Mouse (Mus musculus) neural tube, embryonic 15.5 days (tissue): Measurements from ENCODE around the gene Slc46a2. TPM values are rescaled to one million over a fixed set of nuclear protein-coding genes. Genes with fewer than 3 reads are reported as not detected.

ENCODE experiments used
- ATAC-seq: fragments of 200-750 bp; cut with Nextera tagmentation; 2 replicates; pipeline ENCODE4 v1.8.0; 2017; ENCODE audit warnings: mild to moderate bottlenecking, moderate TSS enrichment, moderate library complexity; ENCODE audit not compliant: low FRiP score
- H3K27ac ChIP-seq: fragments of 300-500 bp; sonication (generic); replicated peaks from 2 replicates; pipeline ENCODE4 v1.5.1; 2015; ENCODE audit warnings: mild to moderate bottlenecking, inconsistent platforms
- H3K27me3 ChIP-seq: fragments of 300-500 bp; sonication (generic); replicated peaks from 2 replicates; pipeline ENCODE4 v1.6.1; 2015; ENCODE audit warnings: inconsistent platforms
- H3K36me3 ChIP-seq: fragments of 300-500 bp; sonication (generic); 2 replicates; pipeline ENCODE4 v1.6.1; 2015; ENCODE audit warnings: inconsistent platforms
- H3K4me1 ChIP-seq: fragments of 300-500 bp; sonication (generic); 2 replicates; pipeline ENCODE4 v1.6.1; 2015; ENCODE audit warnings: inconsistent platforms
- H3K4me2 ChIP-seq: fragments of 300-500 bp; sonication (generic); 2 replicates; pipeline ENCODE4 v1.6.1; 2015; ENCODE audit warnings: inconsistent platforms, mild to moderate bottlenecking, moderate library complexity
- H3K4me3 ChIP-seq: fragments of 300-500 bp; sonication (generic); replicated peaks from 2 replicates; pipeline ENCODE4 v1.5.1; 2015; ENCODE audit warnings: mild to moderate bottlenecking, inconsistent platforms
- H3K9ac ChIP-seq: fragments of 300-500 bp; sonication (generic); replicated peaks from 2 replicates; pipeline ENCODE4 v1.6.1; 2015; ENCODE audit warnings: mild to moderate bottlenecking, inconsistent platforms
- H3K9me3 ChIP-seq: fragments of 300-500 bp; sonication (generic); replicated peaks from 2 replicates; pipeline ENCODE4 v1.6.1; 2016; ENCODE audit warnings: inconsistent platforms
- WGBS: fragments of 180-500 bp; shearing (Covaris S2); methylation state at CpG from one replicate; pipeline ENCODE4 v1.1.7; 2015; ENCODE audit warnings: mixed read lengths; 5-methylcytosine and 5-hydroxymethylcytosine counted together
- polyA plus RNA-seq: library from polyadenylated mRNA; unstranded; fragments of >200 nt; fragmentation: Nextera tagmentation; extraction: Ambion mirVana; gene quantifications from 2 replicates; pipeline ENCODE4 v1.2.1, GENCODE M21; 2015

Gene Slc46a2
- 0.09 and 21.1 TPM in 2 replicates for polyA plus RNA-seq

DNA sequence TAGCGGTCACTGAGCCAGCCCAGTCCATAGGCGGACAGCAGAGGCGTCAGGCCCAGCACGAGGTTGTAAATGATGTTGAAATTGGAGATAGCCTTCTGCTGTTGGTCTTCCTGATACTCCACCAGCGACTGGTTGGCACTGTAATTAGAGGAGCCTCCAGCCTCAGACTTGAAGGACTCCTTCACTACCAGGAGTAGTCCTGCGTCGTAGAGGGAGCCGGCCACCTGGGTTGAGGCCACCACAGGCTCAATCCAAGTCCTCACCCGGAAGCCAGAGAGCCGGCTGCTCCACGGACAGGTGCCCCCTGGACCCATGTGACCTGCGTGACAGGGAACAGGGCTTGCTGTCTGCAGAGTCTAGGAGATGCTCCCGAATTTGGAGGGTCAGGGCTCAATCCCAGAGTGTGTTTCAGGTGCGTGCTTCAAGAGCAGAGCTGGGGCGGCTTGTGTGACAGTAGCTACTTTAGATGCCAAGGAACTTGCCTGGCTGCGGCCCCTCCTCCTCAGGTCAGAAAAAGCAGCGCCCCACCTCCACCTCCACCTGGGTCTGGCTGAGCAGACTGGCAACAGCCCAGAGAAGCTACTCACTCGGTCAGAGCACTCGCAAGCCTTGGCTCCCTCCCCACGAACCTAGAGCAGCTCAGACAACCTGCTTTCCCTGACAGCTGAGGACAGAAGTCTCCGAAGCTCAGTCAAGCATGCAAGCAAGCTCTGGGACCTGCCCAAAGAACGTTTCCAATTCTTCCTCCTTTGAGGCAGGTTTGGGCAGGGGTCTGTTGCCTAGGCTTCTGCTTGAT lies at the start of gene Slc46a2:
Gene Slc46a2 (minus strand): TSS at position 449 of the 796 bp plus-strand sequence.
- no peak within 1 kb of the TSS for H3K4me2 ChIP-seq
- 21% methylated on average over 22 of the region's 22 CpGs for WGBS

DNA sequence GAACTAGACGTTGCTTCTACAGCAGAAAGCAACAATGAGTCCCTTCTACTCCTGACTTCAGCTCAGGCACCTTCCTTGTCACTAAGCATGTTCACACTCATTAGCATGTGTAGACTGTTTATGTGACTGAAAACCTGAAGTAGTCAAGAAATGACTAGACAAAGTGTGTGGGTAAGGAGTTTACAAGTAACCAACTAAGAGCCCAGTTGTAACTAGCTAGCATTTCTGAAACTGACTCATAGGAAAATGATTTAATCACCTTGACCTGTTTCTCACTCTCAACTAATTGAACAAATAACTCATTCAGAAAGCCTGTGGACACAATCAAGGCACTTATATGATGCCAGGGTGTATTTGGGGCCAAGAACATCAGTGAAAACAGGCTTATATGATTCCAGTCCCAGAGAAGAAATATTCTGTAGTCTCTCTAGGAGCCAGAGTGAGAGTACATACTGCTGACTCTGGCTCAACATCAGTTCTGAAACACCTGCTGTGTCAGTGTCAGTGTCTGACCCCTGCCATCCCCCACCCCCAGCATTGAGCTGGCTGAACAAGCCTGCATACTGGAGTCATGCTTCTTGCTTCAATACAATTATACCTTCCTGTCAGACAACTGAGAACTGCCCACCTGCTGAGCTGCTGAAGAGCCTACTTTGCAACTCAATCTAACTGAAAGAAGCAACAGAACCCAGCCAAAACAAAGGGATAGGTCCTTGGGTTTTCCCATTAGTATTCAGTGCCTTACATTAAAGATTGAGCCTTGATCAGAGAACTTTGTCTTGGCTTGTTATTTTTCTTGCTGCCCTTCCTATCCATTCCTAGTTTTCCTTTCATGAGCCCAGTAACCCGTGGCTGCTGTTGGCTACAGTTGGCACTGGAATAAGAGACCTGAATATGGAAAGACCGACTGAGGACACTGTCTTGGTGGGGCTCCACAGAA lies 48.8 kb upstream of the Slc46a2 start, which contains the start of gene Mup6:
Gene Mup6 (plus strand): TSS at position 890 of the 940 bp plus-strand sequence.
- no peak for ATAC-seq
- no peaks in the 10 kb centered on the region for H3K27me3 ChIP-seq
- H3K27ac ChIP-seq = no peak within 1 kb of the TSS
- H3K36me3 ChIP-seq = no peaks in the 10 kb centered on the region
- no peaks in the 10 kb centered on the region for H3K9me3 ChIP-seq
- H3K4me1 ChIP-seq = no peaks in the 10 kb centered on the region
- no peak within 1 kb of the TSS for H3K9ac ChIP-seq
- WGBS = 40% methylated on average over 3 of the region's 3 CpGs
- H3K4me3 ChIP-seq = no peak within 1 kb of the TSS
- H3K4me2 ChIP-seq = no peak within 1 kb of the TSS

More for the DNA sequence above, at the start of gene Slc46a2:
- peaks cover 8% of the 10 kb centered on the region; the same call in 1 of the 2 replicates for H3K27me3 ChIP-seq
- H3K9me3 ChIP-seq = no peaks in the 10 kb centered on the region
- no peak within 1 kb of the TSS for H3K4me3 ChIP-seq
- ATAC-seq = no peak
- no peaks in the 10 kb centered on the region for H3K36me3 ChIP-seq
- no peak within 1 kb of the TSS for H3K27ac ChIP-seq
- H3K9ac ChIP-seq = no peak within 1 kb of the TSS
- no peaks in the 10 kb centered on the region for H3K4me1 ChIP-seq

DNA sequence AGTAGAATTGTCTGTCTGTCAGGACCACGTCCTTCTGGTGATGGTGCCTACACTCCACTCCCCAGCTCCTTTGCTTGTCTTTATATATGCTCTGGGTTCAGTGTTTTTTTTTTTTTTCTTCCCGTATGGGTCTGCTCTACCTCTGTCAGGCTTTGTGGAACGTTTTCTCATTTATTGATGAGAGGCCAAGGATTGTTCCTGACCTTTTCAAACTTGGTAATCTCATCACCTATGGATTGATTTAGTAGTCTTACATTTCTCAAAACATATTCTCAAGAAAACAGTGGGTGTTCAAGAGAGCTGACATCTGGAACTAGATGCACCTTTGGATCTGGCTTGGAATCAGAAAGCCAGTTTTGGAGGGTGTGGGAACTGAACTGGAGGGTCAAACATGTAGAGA lies 45.8 kb upstream of the Slc46a2 start, which contains the start of gene Mup4:
Gene Mup4 (minus strand): TSS at position 101 of the 400 bp plus-strand sequence.
- Histone ChIP-seq H3K9me3 (no peaks in the 10 kb centered on the region), H3K4me2 (no peak within 1 kb of the TSS), H3K36me3 (no peaks in the 10 kb centered on the region), H3K9ac (no peak within 1 kb of the TSS), H3K4me1 (no peaks in the 10 kb centered on the region), H3K4me3 (no peak within 1 kb of the TSS), H3K27ac (no peak within 1 kb of the TSS), H3K27me3 (no peaks in the 10 kb centered on the region)
- WGBS = 88% methylated on average over 3 of the region's 3 CpGs
- ATAC-seq = no peak

DNA sequence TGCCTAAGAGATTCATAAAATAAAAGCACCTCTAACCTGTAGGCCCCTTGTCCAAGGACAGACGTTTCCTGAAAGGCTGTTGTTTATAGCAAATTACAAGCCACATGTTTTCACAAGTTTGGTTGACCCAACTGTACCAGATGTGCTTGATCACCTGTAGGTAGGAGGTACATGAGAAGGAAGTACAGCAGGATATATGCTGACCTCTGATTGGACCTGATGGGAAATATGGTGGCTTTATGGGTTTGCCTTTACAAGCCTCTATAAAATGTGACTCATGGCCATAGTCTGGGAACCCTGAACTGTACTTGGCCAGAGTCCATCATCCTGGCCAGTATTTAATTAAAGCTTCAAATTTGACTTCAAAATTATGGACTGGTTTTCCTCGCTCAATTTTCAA lies 22.7 kb upstream of the Slc46a2 start:
- H3K9me3 ChIP-seq = no peaks in the 10 kb centered on the region
- no peak overlapping the region for H3K9ac ChIP-seq
- H3K27ac ChIP-seq = no peak overlapping the region
- no peaks in the 10 kb centered on the region for H3K4me1 ChIP-seq
- WGBS = 72% methylated on average over 2 of the region's 2 CpGs
- H3K4me2 ChIP-seq = no peak overlapping the region
- no peaks in the 10 kb centered on the region for H3K27me3 ChIP-seq
- H3K4me3 ChIP-seq = no peak overlapping the region
- no peak for ATAC-seq
- H3K36me3 ChIP-seq = no peaks in the 10 kb centered on the region

DNA sequence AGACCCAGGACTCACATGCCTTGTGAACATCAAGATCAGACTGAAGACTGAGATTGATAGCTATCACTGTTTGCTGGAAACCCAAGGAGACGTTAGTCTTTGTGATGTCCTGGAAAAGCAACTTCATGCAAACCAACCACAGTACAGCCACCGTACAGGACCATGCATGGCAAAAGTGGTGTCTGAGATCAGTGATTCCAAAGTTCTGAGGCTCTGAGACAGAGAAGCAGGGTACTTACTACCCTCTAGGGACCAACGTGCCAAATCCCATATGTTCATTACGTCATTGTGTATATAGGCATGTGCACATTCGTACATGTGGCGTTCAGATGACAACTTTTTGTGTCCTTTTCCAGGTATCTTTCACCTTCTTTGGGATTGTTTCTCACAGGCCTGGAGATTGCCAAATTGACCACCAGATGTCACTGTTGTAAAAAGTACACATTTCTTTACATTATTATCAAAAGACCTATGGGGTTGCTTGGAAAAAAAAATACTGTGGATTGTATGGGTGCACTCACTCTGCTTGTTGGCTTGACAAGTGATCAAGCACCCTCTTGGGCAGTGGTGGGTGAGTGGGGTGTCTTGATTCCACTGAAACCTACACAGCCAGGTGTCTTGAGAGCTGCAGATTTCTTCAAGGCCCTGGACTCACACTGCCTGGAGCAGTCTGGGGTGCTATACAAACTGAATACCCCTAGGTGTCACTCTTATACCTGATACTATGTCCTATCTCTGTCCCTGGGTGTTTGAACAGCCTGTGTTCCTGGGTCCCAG lies 17.8 kb upstream of the Slc46a2 start:
- no peaks in the 10 kb centered on the region for H3K27me3 ChIP-seq
- ATAC-seq = peak; percentile 94
- no peak overlapping the region for H3K9ac ChIP-seq
- no peak overlapping the region for H3K27ac ChIP-seq
- no peaks in the 10 kb centered on the region for H3K36me3 ChIP-seq
- no peaks in the 10 kb centered on the region for H3K4me1 ChIP-seq
- H3K4me3 ChIP-seq = no peak overlapping the region
- no peaks in the 10 kb centered on the region for H3K9me3 ChIP-seq
- WGBS = 71% methylated on average over 6 of the region's 6 CpGs
- H3K4me2 ChIP-seq = no peak overlapping the region

DNA sequence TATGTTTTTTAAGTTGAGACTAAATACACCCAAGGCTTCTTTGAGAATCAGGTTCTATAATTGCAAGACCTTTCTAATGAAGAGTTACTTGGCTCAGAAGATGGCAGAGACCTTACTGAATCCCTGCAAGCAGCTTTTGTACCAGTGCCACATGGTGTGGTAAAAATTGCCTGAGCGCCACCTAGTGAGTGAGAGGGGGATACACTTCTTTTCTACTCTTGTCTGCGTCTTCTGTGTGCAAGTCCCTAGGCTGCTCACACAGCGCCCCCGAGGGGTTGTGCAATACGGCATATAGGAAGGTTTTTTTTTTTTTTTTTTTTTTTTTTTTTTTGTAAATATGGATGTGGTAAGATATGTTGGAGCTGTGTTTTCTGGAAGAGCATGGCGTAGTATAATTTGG lies 13.5 kb upstream of the Slc46a2 start:
- peak; percentile 51; the same call in 1 of the 2 replicates for ATAC-seq

DNA sequence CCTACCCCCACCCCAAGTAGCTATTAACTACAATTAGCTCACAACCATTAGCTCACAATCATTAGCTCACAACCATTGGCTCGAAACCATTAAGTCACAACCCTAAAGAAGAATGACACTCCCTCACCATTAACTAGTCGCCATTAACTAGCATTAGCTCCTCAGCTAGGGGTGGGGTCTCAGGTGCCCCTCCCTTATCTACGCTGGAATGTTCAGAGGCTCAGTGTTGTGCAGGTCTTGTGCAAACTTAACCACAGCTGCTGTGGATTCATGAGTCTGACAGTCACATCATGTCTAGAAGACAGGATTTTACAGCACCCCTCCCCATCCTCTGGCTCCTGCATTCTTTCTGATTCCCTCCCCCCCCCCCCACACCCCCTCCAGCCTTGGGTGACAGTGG lies 12.8 kb upstream of the Slc46a2 start:
- Histone ChIP-seq H3K4me1 (no peaks in the 10 kb centered on the region), H3K9ac (no peak overlapping the region), H3K4me3 (no peak overlapping the region), H3K27me3 (no peaks in the 10 kb centered on the region), H3K36me3 (no peaks in the 10 kb centered on the region), H3K27ac (no peak overlapping the region), H3K4me2 (no peak overlapping the region), H3K9me3 (no peaks in the 10 kb centered on the region)
- ATAC-seq = peak; percentile 29
- 62% methylated on average over 3 of the region's 3 CpGs for WGBS

More for the DNA sequence above, 13.5 kb upstream of the Slc46a2 start:
- Histone ChIP-seq H3K36me3 (no peaks in the 10 kb centered on the region), H3K4me1 (no peaks in the 10 kb centered on the region), H3K9ac (no peak overlapping the region), H3K27ac (no peak overlapping the region), H3K27me3 (no peaks in the 10 kb centered on the region), H3K9me3 (no peaks in the 10 kb centered on the region), H3K4me3 (no peak overlapping the region), H3K4me2 (no peak overlapping the region)
- WGBS = 30% methylated on average over 6 of the region's 6 CpGs

DNA sequence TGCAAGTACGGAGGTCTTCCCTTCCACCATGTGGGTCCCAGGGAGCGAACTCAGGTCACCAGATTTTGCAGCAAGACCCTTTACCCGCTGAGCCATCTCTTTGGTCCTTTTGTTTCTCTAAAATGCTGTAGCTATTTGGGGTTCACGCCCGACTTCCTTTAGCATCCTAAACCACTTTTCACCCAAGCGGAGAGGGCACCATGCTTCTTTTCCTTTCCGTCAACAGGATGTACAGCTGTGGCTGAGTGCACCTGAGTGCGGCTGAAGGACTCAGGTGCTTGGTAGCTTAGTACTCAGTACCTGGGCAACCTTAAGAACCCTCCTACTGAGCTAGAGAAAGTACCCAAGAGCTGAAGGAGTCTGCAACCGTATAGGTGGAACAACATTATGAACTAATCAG lies 10.2 kb upstream of the Slc46a2 start:
- Histone ChIP-seq H3K27me3 (no peaks in the 10 kb centered on the region), H3K36me3 (no peaks in the 10 kb centered on the region), H3K4me1 (no peaks in the 10 kb centered on the region), H3K9me3 (no peaks in the 10 kb centered on the region), H3K4me3 (no peak overlapping the region), H3K4me2 (no peak overlapping the region), H3K27ac (no peak overlapping the region), H3K9ac (no peak overlapping the region)
- ATAC-seq = no peak
- 81% methylated on average over 9 of the region's 9 CpGs for WGBS

DNA sequence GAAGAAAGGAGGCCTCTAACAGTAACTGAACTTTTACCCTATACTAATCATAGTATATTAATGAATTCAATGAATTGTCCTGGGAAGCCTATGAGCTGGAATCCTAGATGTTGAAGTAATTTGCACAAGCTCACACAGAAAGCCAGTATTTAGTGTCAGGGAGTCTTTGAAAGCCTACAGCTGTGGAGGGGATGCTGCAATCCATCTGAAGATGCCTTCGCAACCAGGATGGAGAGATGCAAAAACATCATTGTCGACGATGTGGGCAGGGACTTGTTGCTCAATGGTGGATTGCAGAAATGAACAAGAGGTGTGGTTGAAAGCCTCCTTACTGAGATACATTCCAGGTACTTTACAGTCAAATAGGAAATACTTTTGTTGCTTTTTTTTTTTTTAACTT lies 3.1 kb upstream of the Slc46a2 start:
- H3K9ac ChIP-seq = no peak overlapping the region
- H3K4me1 ChIP-seq = no peaks in the 10 kb centered on the region
- no peaks in the 10 kb centered on the region for H3K9me3 ChIP-seq
- 93% methylated on average over 3 of the region's 3 CpGs for WGBS
- H3K27ac ChIP-seq = no peak overlapping the region
- H3K4me2 ChIP-seq = no peak overlapping the region
- H3K27me3 ChIP-seq = peaks cover 8% of the 10 kb centered on the region; the same call in 1 of the 2 replicates
- no peak overlapping the region for H3K4me3 ChIP-seq
- no peaks in the 10 kb centered on the region for H3K36me3 ChIP-seq
- ATAC-seq = no peak

DNA sequence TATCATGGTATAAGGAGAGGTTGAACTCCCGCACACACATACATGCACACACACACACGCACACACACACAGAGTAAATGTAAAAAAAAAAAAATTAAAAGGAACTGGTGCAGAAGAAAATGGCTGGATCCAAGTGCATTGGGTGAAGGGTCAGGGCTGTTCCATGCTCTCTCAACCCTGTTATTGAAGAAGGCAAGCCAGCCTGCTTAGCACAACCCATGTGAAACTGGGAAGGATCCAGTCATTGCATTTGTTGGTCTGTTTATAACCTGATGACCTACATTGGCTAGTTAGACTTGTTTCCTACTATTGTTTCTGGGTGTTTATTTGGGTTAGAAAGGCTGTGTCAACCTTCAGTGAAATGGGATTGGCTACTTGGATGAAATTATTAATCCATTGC lies 6.1 kb downstream of the Slc46a2 start:
- H3K4me3 ChIP-seq = no peak overlapping the region
- no peak overlapping the region for H3K4me2 ChIP-seq
- H3K4me1 ChIP-seq = no peaks in the 10 kb centered on the region
- H3K9me3 ChIP-seq = no peaks in the 10 kb centered on the region
- ATAC-seq = no peak
- 96% methylated on average over 2 of the region's 2 CpGs for WGBS
- H3K27ac ChIP-seq = no peak overlapping the region
- H3K27me3 ChIP-seq = peaks cover 5% of the 10 kb centered on the region; the same call in 1 of the 2 replicates
- H3K36me3 ChIP-seq = no peaks in the 10 kb centered on the region
- H3K9ac ChIP-seq = no peak overlapping the region

DNA sequence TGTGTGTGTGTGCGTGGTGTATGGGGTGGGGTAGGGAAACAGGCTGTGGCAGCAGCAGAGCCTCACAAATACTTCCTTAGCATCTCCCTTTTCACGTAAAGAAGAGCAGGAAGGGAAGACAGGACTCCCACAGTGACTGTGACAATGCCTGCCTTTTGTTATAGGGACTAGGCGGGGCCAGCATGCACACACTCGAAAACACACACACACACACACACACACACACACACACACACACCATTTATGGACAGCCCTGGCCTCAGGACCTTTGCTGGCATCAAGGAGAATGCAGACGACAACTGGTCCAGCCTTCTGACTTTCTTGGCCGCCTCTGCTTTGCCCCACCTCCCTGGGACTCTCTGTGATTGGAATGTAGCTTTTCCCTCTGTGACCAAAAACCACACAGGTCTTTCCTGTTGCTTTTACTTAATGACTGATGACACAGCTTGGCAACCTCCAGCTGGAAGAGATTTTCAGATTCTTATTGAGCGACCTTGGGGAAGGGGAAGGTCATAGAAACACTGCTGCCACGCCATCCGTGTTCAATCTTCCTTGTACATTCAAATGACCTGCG lies 7.1 kb downstream of the Slc46a2 start:
- Histone ChIP-seq H3K27ac (no peak overlapping the region), H3K4me1 (no peaks in the 10 kb centered on the region), H3K27me3 (no peaks in the 10 kb centered on the region), H3K9me3 (no peaks in the 10 kb centered on the region), H3K9ac (no peak overlapping the region), H3K4me2 (no peak overlapping the region), H3K4me3 (no peak overlapping the region), H3K36me3 (no peaks in the 10 kb centered on the region)
- ATAC-seq = no peak
- 55% methylated on average over 10 of the region's 10 CpGs for WGBS
